Mouse (Mus musculus) B cell, adult 2 months (primary cell): ENCODE results near the gene Rpl27a.

Source experiments
- DNase-seq, 2 experiments: peaks; one replicate each; pipeline ENCODE4 v3.0.0; 2022

Gene Rpl27a

DNA sequence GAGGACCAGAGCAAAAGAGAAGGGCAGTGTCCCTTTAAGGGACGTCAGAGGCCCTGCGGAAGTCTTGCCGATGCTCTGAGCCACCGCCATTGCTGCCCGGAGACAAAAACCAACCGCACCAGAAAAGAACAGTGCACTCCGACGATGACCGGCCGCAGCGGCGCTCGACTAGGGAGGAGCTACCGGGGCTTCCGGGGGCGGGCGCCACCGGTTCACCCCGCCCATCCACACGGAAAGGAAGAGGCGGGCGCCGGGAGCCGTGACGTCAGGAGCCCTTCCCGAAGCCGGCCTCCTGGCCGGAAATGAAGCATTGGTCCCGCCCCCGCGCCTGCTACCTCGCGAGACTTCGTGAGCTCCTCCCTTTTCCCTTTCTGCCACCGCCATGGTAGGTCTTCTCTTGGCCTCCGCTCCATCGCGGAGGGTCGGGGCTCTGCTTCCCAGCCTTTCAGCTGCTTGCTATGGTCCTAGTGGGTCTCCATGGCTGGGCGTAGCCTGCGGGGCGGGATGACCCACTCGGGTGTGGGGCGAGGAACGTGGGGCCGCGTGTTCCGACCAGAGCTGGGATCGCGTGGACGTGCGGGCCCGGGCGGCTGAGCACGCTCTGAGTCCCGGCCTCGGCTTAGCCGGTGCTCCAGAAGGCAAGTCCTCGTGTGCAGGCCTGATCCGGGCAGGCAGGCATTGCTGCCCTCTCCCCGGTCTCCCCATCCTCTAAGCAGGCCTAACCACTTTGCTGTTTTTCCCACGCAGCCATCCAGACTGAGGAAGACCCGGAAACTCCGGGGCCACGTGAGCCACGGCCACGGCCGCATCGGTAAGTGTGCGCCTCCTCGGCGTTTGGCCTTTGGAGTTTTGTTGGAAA is at the start of gene Rpl27a:
TSS of gene Rpl27a (plus strand) at position 310 of the 859 bp plus-strand sequence.
- peak; percentile 99 for DNase-seq

DNA sequence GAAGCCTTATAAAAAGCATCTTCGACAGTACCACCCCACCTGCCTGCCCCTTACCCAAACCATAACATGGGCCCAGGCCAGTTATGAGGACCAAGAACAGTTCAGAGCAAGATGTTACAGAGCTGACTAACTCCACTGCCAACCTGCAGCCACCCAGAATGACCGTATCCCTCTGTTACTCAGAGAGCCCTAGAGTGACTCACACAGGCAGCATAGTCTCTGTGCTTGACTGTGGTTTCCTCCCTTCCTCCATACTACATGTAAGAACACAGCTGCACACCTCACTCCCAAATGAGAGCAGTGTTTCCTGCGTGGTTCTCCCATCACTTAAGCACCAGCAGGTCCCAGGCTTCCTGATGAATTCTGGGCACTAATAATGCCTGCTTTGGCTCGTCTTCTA is 48.2 kb upstream of the Rpl27a start:
- no peak for DNase-seq

DNA sequence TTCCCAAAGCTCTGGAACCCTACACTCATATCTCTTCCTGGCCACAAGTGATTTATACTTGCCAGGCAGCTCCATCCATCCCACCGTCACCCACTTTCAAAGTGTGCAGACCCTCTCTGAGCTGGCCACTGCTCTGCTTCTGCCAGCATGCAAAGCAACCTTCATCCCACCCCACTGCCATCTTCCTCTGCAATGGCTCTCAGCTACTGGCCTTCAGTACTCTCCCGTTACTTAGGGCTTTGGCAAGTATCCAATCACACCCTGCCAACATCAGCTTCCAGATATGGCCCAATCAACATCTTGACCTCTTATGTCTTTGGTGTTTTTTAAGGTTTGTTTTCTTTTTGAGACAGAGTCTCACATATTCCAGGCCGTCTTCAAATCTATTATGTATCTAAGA is 41.0 kb upstream of the Rpl27a start:
- DNase-seq: no peak

DNA sequence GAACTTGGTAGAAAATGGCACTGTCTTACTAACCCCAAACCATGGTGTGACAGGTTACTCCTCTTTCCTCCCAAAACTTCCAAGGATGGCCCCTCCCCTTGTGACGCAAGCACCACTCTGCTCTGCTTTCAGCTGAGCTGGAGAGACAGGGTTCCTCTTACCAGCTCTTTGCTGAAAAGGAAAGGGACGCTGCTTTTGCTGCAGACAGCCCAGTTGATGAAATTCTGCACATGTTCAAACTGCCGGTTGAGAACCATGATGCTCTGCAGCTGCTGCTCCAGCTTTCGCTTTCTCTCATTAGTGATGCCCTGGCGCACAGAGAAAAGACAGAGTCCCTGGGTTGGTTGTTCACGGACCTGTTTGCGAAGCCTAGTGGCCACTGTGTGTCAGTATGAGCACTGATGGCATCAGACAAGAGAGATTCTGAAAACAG is 38.2 kb upstream of the Rpl27a start:
- DNase-seq: peak; percentile 5 to 7

DNA sequence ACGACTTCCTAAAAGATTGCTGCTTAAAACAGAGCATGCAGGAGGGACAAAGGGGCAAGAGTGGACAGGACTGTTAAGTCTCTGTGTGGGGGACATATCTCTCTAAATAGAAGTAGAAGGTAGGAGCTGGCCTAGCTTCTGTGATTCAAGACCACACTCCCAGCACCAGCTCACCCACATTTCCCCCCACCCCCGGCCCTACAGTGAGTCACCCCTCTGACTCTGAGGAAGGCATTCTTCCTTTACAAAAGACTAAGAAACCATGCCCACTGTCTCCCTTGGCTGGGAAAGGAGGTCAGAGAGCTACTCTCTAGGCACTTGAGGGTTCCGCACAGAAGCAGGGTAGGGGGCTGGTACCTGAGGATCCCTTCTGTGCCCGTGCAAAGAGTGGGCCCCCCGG is 34.7 kb upstream of the Rpl27a start:
- no peak for DNase-seq

DNA sequence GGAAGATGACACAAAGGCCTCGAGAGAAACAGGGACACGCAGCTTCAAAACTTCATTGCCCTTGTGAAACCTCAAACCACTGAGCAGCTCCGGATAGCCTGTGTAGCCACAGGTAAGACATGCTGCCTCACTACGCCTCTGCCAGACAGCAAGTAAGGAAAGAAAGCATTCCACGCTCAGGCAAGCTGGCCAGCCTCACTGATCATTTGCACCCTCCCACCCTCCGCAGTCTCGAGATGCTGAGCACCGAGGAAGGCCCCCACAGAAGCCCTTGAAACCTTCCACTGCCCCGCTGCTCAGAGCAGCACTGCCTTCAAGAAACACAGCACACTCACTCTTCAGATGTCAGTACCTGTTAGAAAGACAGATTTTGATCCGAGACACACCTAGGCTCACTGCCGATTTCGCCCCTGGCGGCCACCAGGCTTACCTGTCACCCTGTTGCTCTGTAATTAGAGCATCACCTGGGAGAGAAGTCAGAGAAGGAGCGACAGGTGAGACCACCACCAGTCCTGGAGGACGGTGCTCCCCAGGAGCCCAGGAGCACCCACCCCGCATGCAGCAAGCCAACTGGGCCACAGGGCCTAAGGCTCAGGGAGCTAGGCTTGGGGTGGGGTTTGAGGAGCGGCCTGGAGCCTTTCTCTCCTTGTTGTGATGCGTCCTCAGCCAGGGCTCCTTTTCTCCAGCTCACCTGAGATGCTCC is 26.2 kb upstream of the Rpl27a start:
- DNase-seq: no peak

DNA sequence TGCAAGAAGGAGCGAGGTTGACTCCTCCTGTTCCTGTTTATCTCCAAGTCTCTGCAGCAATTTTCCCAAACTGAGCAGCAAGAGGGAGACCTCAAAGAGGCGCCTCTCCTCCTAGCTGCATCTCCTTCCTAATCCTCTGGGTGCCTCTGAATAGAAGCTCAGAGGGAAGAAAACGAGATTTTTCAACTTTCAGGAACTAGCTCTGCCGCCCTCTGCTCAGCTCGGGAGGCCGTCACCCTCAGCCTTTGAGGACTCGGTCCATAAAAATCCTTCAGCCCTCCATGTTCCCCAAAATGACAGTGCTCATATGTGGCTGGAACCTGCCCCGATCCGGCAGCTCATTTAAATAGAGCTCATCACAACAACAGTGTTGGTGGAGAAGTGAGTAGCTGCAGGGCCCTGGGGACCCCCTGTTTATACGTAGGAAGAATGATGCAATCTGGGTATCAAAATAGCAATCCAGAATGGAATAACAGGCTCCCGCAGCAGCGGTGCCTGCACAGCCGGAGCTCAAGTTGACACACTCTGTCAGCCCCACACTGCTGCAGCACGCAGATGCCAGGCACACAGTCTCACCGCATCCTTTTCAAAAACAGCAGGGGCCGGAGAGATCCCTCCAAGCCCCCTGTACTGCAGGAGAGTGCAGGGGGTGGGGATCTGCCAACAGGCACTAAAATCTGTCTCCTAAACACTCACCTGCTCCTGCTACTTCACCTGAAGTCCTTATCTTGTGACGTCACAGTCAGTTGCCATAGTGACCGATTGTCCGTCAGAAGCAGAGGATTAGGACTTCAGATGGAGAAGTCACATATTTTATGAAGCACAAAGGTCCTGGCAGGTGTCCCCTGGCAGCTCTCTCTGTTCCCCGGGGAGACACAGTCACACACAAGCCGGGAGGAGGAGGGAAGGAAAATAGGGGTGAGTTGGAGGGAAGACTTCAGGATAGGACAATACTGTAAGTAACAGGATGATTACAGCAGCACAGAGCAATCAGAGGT is 25.3 kb upstream of the Rpl27a start:
- no peak for DNase-seq

DNA sequence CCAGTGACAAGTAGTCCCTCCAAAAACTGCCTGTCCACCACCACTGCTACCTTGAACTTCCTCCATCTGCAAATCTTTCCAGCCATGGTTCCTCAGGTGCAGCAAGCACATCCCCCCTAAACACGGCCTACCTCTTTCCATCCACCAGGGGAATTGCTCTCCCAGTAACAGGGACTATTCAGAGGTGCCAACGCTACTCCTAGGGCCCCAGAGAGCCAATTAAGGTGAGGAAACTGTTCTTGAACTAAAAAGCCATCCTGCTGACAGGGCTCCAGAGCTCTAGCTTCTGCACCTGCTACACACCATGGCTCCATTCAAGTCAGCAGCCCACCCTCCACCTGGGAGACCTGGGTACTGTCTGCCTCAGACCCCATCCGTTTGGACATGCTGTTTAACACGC is 21.4 kb upstream of the Rpl27a start:
- DNase-seq: no peak

DNA sequence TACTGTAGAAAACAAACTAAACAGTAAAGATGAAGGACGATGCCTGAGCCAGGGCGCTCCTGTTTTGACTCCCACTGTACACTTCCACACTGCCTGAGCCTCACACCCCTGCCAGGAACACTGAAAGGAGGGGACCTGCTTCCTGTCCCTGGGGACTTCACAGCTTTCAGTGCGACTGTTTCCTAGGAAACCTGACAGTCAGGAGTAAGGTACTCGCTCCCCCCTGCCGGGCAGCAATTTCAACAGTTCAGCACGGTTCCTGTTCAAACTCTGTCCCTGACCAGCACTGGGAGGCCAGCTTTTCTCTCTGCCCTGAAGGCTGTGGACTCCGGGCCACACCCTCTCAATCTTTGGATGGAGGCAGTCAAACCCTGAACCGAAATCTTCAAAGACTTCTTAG is 11.8 kb upstream of the Rpl27a start:
- DNase-seq: no peak

DNA sequence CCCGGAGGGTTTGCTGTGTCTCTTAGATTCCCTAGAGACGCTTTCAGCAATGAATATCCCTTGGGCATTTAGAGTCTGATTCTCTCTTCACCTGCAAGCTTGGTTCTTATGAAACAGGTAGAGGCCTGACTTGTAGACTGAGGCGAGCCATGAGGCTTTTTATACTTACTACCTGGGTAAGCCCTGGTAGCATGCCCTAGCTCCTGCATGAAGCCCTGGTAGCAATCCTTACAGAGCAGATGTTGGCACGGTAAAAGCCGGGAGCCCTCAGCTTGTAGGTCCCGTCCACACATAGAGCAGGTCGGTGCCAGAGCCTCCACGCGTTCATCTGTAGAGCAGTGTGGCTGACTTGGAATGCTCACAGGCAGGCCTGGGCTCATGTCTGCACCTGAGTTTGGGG is 11.4 kb upstream of the Rpl27a start:
- DNase-seq: no peak

DNA sequence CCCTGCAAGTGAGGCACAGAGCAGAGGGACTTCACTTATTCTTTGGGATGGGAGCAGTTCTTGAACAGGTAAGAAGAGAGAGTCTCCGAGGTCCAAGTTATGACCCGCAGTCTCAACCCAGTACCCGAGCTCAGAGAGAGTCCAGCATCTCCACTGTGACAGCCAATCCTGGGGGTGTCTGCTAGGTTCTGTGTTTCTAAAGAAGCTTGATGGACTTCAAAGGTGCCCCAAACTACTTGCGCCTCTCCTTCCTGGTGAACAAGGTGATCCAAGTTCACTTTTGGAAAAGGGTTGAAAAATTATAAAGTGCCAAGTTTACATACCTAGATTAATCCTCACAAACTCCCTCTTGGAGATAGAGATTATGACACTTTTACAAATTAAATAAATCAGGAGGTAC is 10.9 kb upstream of the Rpl27a start, which contains the start of gene Trim66:
TSS of gene Trim66 (minus strand) at position 101 of the 400 bp plus-strand sequence.
- no peak for DNase-seq

DNA sequence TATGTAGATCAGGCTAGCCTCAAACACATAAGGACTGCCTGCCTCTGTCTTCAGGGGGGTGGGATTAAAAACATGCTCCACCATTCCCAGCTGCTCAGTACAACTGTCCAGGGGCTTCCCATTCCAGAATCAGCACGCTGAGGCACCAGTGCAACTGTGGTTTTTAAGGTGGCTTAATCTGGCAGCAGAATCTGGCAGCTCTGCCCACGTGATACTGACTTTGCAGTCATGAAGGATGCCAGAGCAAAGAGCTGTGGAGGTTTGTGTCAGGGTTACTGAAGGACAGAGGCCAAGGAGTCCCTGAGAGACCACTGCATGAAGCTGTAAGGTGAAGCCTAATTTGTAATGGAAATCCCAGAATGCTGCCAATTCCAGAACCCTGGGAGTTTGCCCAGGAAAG is 8.1 kb upstream of the Rpl27a start:
- no peak for DNase-seq

DNA sequence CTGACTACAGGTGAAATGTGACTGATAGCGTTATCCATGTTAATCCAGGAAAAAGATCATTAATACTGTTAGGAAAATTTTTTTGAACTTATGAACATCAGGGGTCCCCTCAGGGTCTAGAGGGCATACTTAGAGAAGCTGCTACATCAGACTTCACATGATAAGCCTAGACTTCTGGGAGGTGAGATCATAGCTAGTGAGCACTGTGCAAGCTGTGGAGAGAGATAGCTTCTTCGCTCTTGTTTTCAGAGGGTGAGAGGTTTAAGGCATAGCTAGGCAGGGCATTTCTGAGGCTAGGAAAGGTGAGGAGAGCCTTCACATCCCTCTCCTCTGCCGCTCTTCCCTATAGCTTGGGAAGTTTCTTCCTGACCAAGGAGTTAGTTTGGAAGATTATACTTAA is 7.1 kb upstream of the Rpl27a start:
- no peak for DNase-seq

DNA sequence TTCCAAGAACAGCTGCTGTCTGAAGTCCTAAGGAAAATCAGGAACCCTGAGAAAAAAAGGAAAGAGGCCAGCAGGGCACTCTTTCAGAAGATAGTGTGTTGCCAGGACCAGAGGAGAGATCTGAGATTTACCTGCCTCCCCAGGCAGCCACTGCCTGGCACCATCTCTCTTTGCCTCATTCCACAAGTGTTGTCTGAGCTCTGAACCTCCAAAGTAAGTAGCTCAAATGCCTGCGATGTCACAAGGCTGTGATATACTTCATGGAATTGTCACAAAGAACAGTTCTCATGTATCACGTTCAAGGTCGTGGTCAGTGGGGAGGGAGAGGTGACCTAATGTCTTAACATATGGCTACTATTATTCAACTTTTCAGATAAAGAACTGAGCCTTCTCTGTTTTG is 2.4 kb upstream of the Rpl27a start:
- no peak for DNase-seq

DNA sequence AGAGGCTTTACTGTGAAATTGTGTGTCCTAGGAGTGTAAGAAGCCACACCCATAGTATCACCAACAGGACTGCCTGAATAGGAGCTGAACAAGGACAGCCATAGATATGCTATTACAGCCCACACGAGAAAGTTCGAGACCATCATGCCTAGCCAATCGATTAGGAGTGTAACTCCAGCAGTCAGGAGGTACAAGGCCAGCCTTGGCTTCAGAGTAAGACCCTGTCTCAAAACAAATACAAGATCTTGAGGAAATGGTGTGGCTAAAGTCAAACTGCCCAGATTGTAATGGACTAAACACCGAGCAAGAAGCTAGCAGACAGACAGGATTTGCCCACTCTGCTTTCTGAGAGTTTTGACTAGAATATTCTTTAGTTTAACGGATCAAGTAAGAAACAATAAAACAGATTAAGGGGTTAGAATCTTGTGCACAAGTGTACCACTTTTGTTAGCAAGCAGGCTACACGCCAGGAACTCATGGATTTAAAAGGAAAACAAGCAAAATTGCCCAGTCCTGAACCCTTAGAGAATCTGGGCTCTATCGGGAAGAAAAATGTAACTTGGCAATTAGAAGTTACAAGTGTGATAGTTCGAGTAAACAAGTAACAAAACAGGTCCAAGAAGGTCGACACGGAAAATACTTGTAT is 788 bp upstream of the Rpl27a start:
- DNase-seq: peak in 1 of 2 experiments; percentile 14

DNA sequence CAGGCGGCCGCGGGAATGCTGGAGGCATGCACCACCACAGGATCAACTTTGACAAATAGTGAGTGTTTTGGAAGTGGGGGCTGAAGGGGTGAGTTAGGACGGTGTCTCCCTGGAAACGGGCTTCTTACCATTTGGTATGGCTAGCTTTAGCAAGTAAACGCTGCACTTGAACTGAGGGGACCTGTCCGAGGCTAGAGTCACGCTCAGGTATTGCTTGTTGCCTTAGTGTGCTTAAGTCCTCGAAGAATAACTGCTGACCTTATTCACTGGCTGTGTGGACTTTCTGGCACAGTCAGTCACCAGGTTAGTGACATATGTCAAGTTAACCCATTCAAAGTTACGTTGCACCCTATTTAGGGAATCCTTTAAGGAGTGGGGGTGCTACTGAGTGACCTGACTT is 989 bp downstream of the Rpl27a start:
- DNase-seq: peak in 1 of 2 experiments; percentile 15

DNA sequence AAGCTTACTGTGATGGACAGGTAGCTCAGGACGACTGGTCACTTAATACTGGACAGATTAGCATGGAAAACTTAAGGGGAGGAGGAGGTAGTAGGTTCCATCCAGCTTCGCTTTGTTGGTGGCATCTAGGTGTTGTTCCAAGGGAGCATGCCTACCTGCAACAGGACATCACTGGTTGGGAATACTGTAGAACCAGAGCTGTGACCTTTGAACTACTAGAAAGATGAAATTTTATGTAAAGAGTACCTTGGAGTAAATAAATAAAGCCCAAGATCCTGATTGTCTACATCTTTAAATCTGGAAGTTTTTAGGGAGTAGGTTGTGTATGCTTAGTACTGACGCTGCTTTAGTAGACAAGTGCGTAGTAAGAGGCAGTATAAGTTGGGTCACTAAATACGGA is 3.1 kb downstream of the Rpl27a start:
- no peak for DNase-seq

DNA sequence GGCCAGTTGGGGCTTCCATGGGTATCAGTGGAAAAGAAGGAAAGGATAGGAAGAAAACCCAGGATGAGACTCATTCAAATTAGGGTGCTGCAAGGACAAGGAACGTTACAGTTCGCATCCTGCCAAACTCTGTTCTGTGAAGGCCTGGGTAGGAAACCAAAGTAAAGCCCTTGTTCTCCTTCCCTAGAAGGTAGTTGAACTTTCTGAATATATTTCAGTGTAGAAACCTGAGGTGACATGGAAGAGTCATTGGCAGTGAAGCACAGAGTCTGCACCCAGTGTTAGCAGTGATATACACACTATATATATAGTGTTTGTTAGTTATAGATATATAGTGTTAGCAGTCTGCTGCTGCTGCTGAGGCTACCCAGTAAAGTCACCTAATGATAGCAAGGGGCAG is 4.4 kb downstream of the Rpl27a start:
- DNase-seq: no peak

DNA sequence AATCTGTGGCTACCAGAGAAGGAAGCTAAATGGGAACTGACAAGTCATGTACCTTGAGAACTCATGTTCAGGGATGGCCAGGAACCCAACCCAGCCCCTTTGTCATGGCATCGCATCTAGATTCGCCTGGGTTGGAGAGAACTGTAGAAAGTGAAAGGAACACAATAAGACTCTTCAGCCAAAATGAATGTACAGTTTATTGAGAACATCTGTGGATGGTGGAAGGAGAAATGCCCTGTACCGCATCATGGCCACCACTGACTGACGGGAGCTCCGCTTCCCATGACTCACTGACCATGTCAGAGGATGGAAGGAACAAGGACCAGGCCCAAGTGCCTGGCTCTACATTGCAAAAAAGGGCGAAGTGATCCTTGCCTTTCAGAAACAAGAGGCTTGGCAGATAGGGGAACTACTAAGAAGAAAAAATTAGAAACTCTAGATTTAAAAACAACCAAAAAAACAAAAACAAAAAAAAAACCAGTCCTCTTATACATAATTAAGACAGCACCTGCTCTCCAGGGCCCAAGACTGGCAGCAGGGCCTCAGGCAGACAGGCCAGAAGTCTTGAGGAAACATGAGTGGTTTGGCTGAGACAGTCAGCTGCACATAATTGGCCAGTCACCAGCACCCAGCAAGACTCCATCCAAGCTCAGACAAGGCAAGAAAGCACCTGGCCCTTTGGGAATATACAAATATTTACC is 4.9 kb downstream of the Rpl27a start:
- DNase-seq: no peak

DNA sequence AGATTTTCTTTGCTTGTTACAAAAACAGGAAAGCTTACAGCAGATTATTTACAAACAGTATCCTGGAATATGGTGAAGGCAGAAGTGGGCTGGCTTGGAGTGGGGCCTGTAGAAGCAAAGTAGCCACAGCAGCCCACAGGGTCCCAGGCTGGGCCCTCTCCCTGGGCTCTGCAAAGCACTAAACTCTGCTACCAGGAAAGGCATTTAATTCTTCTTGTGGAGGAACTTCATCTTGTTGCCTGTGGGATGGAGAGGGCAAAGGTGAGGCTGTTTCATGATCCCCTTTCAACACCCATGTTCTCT is 5.4 kb downstream of the Rpl27a start:
- no peak for DNase-seq

DNA sequence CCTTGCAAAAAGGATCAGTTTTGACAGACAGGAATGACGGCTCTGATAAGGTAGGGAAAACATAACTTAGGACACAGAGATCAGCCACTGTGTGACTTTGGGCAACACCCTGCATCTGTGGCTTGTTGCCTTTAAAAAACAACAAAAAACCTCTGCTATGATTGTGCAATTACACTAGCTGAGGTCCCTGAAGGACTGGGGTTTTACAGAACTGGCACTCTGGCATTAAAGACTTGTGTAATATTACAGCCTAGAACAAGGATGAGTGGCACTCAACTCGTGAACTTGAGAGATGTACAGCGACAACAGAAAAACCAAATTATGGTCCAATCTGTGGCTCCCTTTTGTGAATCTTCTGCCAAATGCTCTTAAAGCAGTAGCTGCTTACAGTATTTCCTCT is 5.8 kb downstream of the Rpl27a start:
- DNase-seq: no peak
